Mouse (Mus musculus) right cerebral cortex, postnatal 14 days (tissue): ENCODE results near the gene Gm17521.
"Not testable (repeated sequence)": the region's sequence is repeated elsewhere in the genome, so short reads cannot be mapped to it uniquely, and the experiment has no call there.

Experiments used
- DNase-seq: peaks from one replicate; pipeline ENCODE4 v3.0.0; 2022

Gene Gm17521

GRCm38 (mm10) chrX:123029569-123029968, at the start of gene Gm17521:
Gene Gm17521, minus strand, starts transcription at chrX:123029669.
- DNase-seq, result not testable (repeated sequence)

- DNase-seq, result no peak
These were observed 14.5 kb upstream of the Gm17521 start for GRCm38 (mm10) chrX:123043956-123044355.

- DNase-seq, result no peak
These were observed 14.0 kb upstream of the Gm17521 start for GRCm38 (mm10) chrX:123043516-123043915.
